Mouse (Mus musculus) heart, postnatal 0 days (tissue): ENCODE measurements around the gene Insyn1. TPM values are rescaled to one million over a fixed set of nuclear protein-coding genes. Genes with fewer than 3 reads are reported as not detected.

ENCODE experiments used
- ATAC-seq: fragments of 200-750 bp; cut with Nextera tagmentation; 2 replicates; pipeline ENCODE4 v1.8.0; 2017; ENCODE audit warnings: low read depth, moderate number of reproducible peaks, moderate library complexity; ENCODE audit not compliant: insufficient read depth
- DNase-seq: peaks from one replicate; pipeline ENCODE4 v3.0.0-alpha.2; 2016; ENCODE audit warnings: low spot score
- H3K27ac ChIP-seq: fragments of 300-500 bp; sonication (generic); 2 replicates; pipeline ENCODE4 v1.5.1; 2014; ENCODE audit warnings: low read depth, mild to moderate bottlenecking
- H3K27me3 ChIP-seq: fragments of 300-500 bp; sonication (generic); 2 replicates; pipeline ENCODE4 v1.6.1; 2014; ENCODE audit warnings: low read length, mixed read lengths; ENCODE audit not compliant: control insufficient read depth, insufficient read depth
- H3K36me3 ChIP-seq: fragments of 300-500 bp; sonication (generic); replicated peaks from 2 replicates; pipeline ENCODE4 v1.6.1; 2014; ENCODE audit warnings: low read length, mixed read lengths; ENCODE audit not compliant: control insufficient read depth, insufficient read depth
- H3K4me1 ChIP-seq: fragments of 300-500 bp; sonication (generic); 2 replicates; pipeline ENCODE4 v1.6.1; 2014; ENCODE audit warnings: antibody characterized with exemption; ENCODE audit not compliant: control insufficient read depth, insufficient read depth
- H3K4me2 ChIP-seq: fragments of 300-500 bp; sonication (generic); 2 replicates; pipeline ENCODE4 v1.6.1; 2014; ENCODE audit warnings: low read depth, mild to moderate bottlenecking, low read length, moderate library complexity
- H3K4me3 ChIP-seq: fragments of 300-500 bp; sonication (generic); 2 replicates; pipeline ENCODE4 v1.5.1; 2014; ENCODE audit warnings: low read depth, low read length
- H3K9ac ChIP-seq: fragments of 300-500 bp; sonication (generic); replicated peaks from 2 replicates; pipeline ENCODE4 v1.6.1; 2014; ENCODE audit warnings: low read depth, low read length, mixed read lengths
- H3K9me3 ChIP-seq: fragments of 300-500 bp; sonication (generic); replicated peaks from 2 replicates; pipeline ENCODE4 v1.6.1; 2016; ENCODE audit warnings: low read length; ENCODE audit not compliant: control insufficient read depth
- CTCF ChIP-seq: IDR thresholded peaks from 2 replicates; pipeline ENCODE4 v1.5.1; 2016; ENCODE audit warnings: antibody characterized with exemption, control low read depth, low read depth
- EP300 ChIP-seq: IDR thresholded peaks from 2 replicates; pipeline ENCODE4 v1.6.1; 2016; ENCODE audit warnings: antibody characterized with exemption, low read depth
- WGBS: fragments of 180-500 bp; shearing (Covaris S2); extraction: QIAGEN DNeasy Blood & Tissue Kit; methylation state at CpG from one replicate; pipeline ENCODE4 v1.1.7; 2014; 5-methylcytosine and 5-hydroxymethylcytosine counted together
- polyA plus RNA-seq: library from polyadenylated mRNA; unstranded; fragments of >200 nt; fragmentation: Nextera tagmentation; extraction: Ambion mirVana; gene quantifications from 2 replicates; pipeline ENCODE4 v1.2.1, GENCODE M21; 2015
- total RNA-seq: library from RNA; depleted of rRNA; stranded (reverse); fragments of >200 nt; gene quantifications from 2 replicates; pipeline ENCODE4 v1.2.3, GENCODE M21; 2014; ENCODE audit warnings: low replicate concordance

Gene Insyn1
- total and polyA plus RNA-seq, 2 experiments from 2014 or later, result 0.77 to 9.6 TPM

GRCm38 (mm10) chr9:58539886-58540285 is 51.5 kb downstream of the Insyn1 start:
- peak; percentile 78 for DNase-seq
- H3K4me2 ChIP-seq, result no peak overlapping the region
- TF ChIP-seq CTCF (peak; percentile 97), EP300 (no peak)

GRCm38 (mm10) chr9:58541895-58542338 is 53.5 kb downstream of the Insyn1 start:
- Histone ChIP-seq H3K4me3 (no peak overlapping the region), H3K9me3 (no peaks in the 10 kb centered on the region), H3K27ac (peak overlapping the region; percentile 81), H3K27me3 (no peaks in the 10 kb centered on the region), H3K36me3 (peaks cover 13% of the 10 kb centered on the region), H3K4me1 (peaks cover 10% of the 10 kb centered on the region; the same call in 1 of the 2 replicates), H3K4me2 (no peak overlapping the region), H3K9ac (no peak overlapping the region)
- DNase-seq, result peak; percentile 88
- WGBS, result 10% methylated on average over 6 of the region's 6 CpGs
- TF ChIP-seq EP300 (peak; percentile 89; the same call in 1 of the 2 replicates), CTCF (no peak)
- ATAC-seq, result peak; percentile 80

More at GRCm38 (mm10) chr9:58539886-58540285, 51.5 kb downstream of the Insyn1 start:
- no peaks in the 10 kb centered on the region for H3K9me3 ChIP-seq
- H3K36me3 ChIP-seq, result peaks cover 20% of the 10 kb centered on the region
- H3K9ac ChIP-seq, result no peak overlapping the region
- WGBS, result 49% methylated on average over 5 of the region's 5 CpGs
- H3K27ac ChIP-seq, result no peak overlapping the region
- no peak overlapping the region for H3K4me3 ChIP-seq
- ATAC-seq, result 0 out of 2 replicates have a peak, but pooled peaks have one; percentile 27
- H3K4me1 ChIP-seq, result peaks cover 10% of the 10 kb centered on the region; the same call in 1 of the 2 replicates
- H3K27me3 ChIP-seq, result no peaks in the 10 kb centered on the region

GRCm38 (mm10) chr9:58544879-58545324 is 56.5 kb downstream of the Insyn1 start:
- H3K9me3 ChIP-seq, result no peaks in the 10 kb centered on the region
- peak; percentile 51 for DNase-seq
- peak overlapping the region; percentile 18 for H3K4me3 ChIP-seq
- peaks cover 10% of the 10 kb centered on the region; the same call in 1 of the 2 replicates for H3K4me1 ChIP-seq
- TF ChIP-seq EP300 (no peak), CTCF (no peak)
- ATAC-seq, result peak; percentile 58
- H3K36me3 ChIP-seq, result no peaks in the 10 kb centered on the region
- H3K9ac ChIP-seq, result no peak overlapping the region
- peak overlapping the region; percentile 27 for H3K4me2 ChIP-seq
- no peaks in the 10 kb centered on the region for H3K27me3 ChIP-seq
- H3K27ac ChIP-seq, result peak overlapping the region; percentile 11; the same call in 1 of the 2 replicates
- 26% methylated on average over 4 of the region's 4 CpGs for WGBS

- H3K36me3 ChIP-seq, result no peaks in the 10 kb centered on the region
- TF ChIP-seq EP300, result no peak
- no peak for TF ChIP-seq CTCF
- 66% methylated on average over 6 of the region's 6 CpGs for WGBS
- H3K9ac ChIP-seq, result no peak overlapping the region
- H3K4me2 ChIP-seq, result peak overlapping the region; percentile 27; the same call in 1 of the 2 replicates
- ATAC-seq, result no peak
- peaks cover 10% of the 10 kb centered on the region; the same call in 1 of the 2 replicates for H3K4me1 ChIP-seq
- no peaks in the 10 kb centered on the region for H3K27me3 ChIP-seq
- no peak for DNase-seq
- peak overlapping the region; percentile 11; the same call in 1 of the 2 replicates for H3K27ac ChIP-seq
- no peak overlapping the region for H3K4me3 ChIP-seq
- H3K9me3 ChIP-seq, result no peaks in the 10 kb centered on the region
Measured at GRCm38 (mm10) chr9:58545428-58545827, 57.0 kb downstream of the Insyn1 start.

GRCm38 (mm10) chr9:58546630-58547360 is 58.4 kb downstream of the Insyn1 start:
- H3K4me2 ChIP-seq, result no peak overlapping the region
- H3K27ac ChIP-seq, result no peak overlapping the region
- TF ChIP-seq EP300 (no peak), CTCF (no peak)
- H3K9ac ChIP-seq, result no peak overlapping the region
- no peak for DNase-seq
- 84% methylated on average over 11 of the region's 11 CpGs for WGBS
- no peak overlapping the region for H3K4me3 ChIP-seq
- H3K27me3 ChIP-seq, result no peaks in the 10 kb centered on the region
- peaks cover 4% of the 10 kb centered on the region; the same call in 1 of the 2 replicates for H3K4me1 ChIP-seq
- ATAC-seq, result no peak
- H3K9me3 ChIP-seq, result no peaks in the 10 kb centered on the region
- no peaks in the 10 kb centered on the region for H3K36me3 ChIP-seq
